In the genomic region with DNA sequence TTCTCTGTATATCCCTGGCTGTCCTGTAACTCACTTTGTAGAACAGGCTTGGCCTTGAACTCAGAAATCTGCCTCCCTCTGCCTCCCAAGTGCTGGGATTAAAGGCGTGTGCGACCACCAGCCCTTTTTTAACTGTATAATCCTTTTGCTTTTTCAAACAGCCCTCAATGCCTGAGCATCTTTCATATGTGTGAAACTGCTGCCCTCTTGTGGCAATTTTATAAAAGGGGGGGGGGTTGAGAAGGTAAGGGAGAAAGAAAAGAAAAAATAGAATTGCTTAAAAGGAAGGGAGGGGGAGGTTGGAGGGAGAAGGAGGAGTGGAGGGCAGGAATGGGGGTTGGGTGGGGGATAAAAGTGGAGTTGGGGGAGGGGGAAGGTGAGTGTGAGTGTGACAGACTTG, we compare ENCODE assay signal across 7 mouse cellular contexts. TPM values are rescaled to one million over a fixed set of nuclear protein-coding genes. Genes with fewer than 3 reads are reported as not detected.
DNase-seq lines count a peak whose midpoint lies in the region; ATAC-seq lines count a peak whose summit lies in the region.

No protein-coding gene starts in this region.

- DNase-seq in 3T3-L1 (ENCODE audit: low read depth, low spot score): peak; percentile 77
- DNase-seq in A20 (ENCODE audit: low read depth, low spot score): peak; percentile 65
- DNase-seq in embryo, embryonic 10.5 days (ENCODE audit: low spot score): peak; percentile 84
- peak; percentile 67 for DNase-seq in mesoderm, embryonic 11.5 days (ENCODE audit: low read depth, low spot score)
- DNase-seq in left cerebral cortex, postnatal 36 days (ENCODE audit: low spot score in 2 of 2): no peak
- no peak for DNase-seq in spleen, postnatal 4 days (ENCODE audit: low spot score in 2 of 2)

- intact Hi-C loops in left cerebral cortex, postnatal 36 days (cut with DNase I): loop anchor here (1.0 kb wide), 1 partner anchor 102 kb away; the partner anchor contains the start of gene Katnbl1

- H3K27me3 ChIP-seq in intestine, embryonic 15.5 days (replicated peaks): no peaks in the 10 kb centered on the region

- no peaks in the 10 kb centered on the region for H3K9me3 ChIP-seq in intestine, embryonic 15.5 days

- 0 out of 2 replicates have a peak, but pooled peaks cover 2% of the 10 kb centered on the region for H3K4me1 ChIP-seq in intestine, embryonic 15.5 days (replicated peaks)

- WGBS in intestine, embryonic 15.5 days: 0% methylated on average over 2 of the region's 2 CpGs

- H3K4me3 ChIP-seq in intestine, embryonic 15.5 days (replicated peaks): no peak overlapping the region

- H3K9ac ChIP-seq in intestine, embryonic 15.5 days: no peak overlapping the region

- H3K27ac ChIP-seq in intestine, embryonic 15.5 days: no peak overlapping the region

- H3K4me2 ChIP-seq in intestine, embryonic 15.5 days (replicated peaks): no peak overlapping the region

- no peaks in the 10 kb centered on the region for H3K36me3 ChIP-seq in intestine, embryonic 15.5 days

- ATAC-seq in intestine, embryonic 15.5 days: 0 out of 2 replicates have a peak, but pooled peaks have one; percentile 32

RNA-seq across cellular contexts. Expression of gene Chrm5, which starts 1.0 kb away (rescaled TPM):
- polyA plus RNA-seq in intestine, embryonic 15.5 days (2015; fragmentation: Nextera tagmentation; extraction: Ambion mirVana): 0.09 TPM in 1 of 2 replicates, not detected in the other
- total RNA-seq in left cerebral cortex, postnatal 36 days (2021): 1 to 10 TPM in 1 of 2 experiments, under 1 TPM in 1; 0.44 to 1.5 TPM

RNA-seq across cellular contexts. Expression of gene Aven, which starts 11.2 kb away (rescaled TPM):
- 8.4 and 11.9 TPM in 2 replicates for polyA plus RNA-seq in intestine, embryonic 15.5 days (2015; fragmentation: Nextera tagmentation; extraction: Ambion mirVana)
- total RNA-seq in left cerebral cortex, postnatal 36 days (2021): 10 to 100 TPM; 11.1 to 12.6 TPM

RNA-seq across cellular contexts. Expression of gene Emc7, which starts 26.8 kb away (rescaled TPM):
- 19.6 and 20.6 TPM in 2 replicates for polyA plus RNA-seq in intestine, embryonic 15.5 days (2015; fragmentation: Nextera tagmentation; extraction: Ambion mirVana)
- total RNA-seq in left cerebral cortex, postnatal 36 days (2021): 10 to 100 TPM; 46.7 to 50.5 TPM

Comparison
In these comparisons a context has a peak if more than half of its experiments do, and no peak if none do; other contexts are left out.
1. DNase-seq: peak in 3T3-L1 (single experiment), A20 (single experiment), embryo, embryonic 10.5 days (single experiment) and mesoderm, embryonic 11.5 days (single experiment); none in left cerebral cortex, postnatal 36 days (0 of 2) and spleen, postnatal 4 days (0 of 2).